Mouse (Mus musculus): Measurements from ENCODE around the gene Gm38655.

Gm38655 gene

GRCm38 (mm10) chr17:25175411-25175810 lies at the start of gene Gm38655:
Gene Gm38655 (minus strand): TSS chr17:25175471.
- DNase-seq (ENCODE audit: low spot score): peak; percentile 55

- no peak for DNase-seq (ENCODE audit: low spot score)
Observed at GRCm38 (mm10) chr17:25224586-25225222, 49.4 kb upstream of the Gm38655 start.

GRCm38 (mm10) chr17:25222951-25223601 lies 47.8 kb upstream of the Gm38655 start:
- peak; percentile 37 for DNase-seq (ENCODE audit: low spot score)

GRCm38 (mm10) chr17:25222504-25222940 lies 47.3 kb upstream of the Gm38655 start:
- peak; percentile 40 for DNase-seq (ENCODE audit: low spot score)

DNA sequence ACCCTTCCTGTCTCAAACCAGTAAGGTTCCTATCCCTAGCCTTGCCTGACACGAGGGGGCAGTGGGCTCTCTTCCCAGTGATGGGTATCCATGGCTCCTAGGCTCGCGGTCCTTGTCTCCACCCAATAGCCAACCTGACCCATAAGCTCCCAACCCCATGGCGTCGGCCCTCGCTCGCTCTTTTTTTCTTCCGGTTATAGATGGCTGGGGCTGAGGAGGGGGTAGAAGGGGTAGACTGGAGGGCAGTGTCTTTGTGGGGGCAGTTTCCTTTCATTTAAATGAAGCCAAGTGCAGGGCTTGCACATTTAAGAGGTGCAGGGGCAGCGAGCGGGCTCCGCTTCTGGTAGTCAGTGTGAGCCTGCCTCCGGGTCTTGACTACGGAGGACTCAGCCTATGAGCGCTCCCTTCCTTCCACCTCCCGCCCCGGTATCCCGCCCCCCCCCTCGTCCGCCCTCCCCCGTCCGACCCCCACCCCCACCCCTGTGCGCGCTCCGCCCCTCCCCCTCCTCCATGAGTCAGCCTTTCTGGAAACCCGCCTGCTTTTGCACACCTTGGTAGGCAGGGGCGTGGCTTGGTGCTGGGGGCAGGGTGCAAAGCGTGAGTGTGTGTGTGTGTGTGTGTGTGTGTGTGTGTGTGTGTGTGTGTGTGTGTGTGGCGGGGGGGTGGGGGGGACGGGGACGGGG lies 46.7 kb upstream of the Gm38655 start:
- peak; percentile 83 for DNase-seq (ENCODE audit: low spot score)

DNA sequence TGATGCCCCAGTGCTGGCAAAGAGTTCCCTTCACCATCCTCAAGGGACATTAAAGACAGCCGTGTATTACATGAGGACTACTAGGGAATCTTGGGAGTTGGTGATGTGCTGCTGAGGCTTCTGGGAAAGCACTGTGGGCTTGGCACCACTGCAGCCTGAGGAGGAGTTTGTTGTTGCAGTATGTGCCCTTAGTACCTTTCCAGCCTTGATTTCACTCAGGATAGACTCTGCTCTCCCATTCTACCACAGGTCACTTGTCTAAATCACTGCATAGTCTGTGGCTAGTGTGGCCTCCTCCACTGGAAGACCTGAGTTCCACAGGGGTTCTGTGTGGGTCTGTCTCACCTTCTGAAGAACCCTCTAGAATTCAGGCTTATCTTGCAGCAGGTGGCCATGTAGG lies 45.5 kb upstream of the Gm38655 start:
- no peak for DNase-seq (ENCODE audit: low spot score)

DNA sequence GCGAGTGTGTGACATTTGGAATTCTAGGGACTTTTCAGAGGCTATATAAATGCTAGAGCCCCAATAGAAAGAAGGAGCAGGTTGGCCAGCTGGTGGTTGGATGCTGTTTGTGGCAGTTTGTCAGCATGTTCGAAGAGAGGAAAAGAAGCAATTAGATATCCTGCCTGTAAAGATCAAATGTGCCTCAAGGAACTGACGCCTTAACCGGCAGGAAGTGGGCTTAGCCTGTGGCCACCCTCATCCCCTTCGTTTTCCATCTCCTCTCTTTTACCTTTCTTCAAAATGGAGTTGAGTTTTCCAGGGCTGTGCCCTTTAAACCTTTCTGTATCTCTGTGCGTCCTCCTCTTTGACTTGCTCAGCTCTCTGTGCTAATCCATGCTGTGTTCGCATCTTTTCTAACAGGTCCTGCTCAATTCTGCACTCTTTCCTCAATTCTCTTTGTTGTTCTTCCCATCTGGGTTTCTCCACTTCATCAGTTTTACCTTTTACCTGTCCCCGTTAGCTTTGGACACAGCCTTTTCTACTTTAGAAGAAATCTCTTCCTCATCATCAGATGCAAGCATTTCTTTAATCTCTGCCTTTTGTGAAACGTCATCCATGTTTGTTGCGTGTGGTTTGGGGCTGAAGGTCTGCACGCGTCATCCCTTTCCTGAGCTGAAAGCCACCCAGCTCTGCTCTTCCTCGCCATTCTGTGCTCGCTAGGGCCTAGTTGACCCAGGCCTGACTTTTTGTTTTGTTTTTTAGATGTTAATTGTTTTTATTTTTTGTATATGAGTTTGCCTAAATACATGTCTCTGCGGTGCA lies 44.4 kb upstream of the Gm38655 start:
- DNase-seq (ENCODE audit: low spot score): no peak

DNA sequence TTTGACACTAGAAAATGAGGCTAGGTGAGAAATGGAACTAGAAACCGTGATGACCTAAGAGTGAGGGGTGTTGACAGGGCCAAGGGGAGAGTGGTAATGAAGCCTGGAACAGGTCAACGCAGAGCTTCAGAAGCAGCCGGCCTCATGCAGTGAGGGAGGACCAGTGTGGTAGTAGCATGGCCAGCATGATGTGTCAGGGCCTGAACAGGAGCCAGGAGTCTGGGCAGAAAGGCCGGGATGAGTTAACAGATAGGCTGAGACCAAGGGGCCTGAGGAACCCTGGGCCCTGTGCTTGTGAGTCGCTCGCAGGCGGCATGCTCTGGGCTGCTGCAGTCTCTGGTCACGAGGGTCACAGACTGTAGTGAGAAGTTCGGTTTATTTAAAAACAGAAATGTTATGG lies 43.7 kb upstream of the Gm38655 start:
- DNase-seq (ENCODE audit: low spot score): peak; percentile 73

- DNase-seq (ENCODE audit: low spot score): no peak
Observed at GRCm38 (mm10) chr17:25215431-25215830, 40.2 kb upstream of the Gm38655 start.

GRCm38 (mm10) chr17:25211705-25212104 lies 36.4 kb upstream of the Gm38655 start:
- peak; percentile 66 for DNase-seq (ENCODE audit: low spot score)

GRCm38 (mm10) chr17:25210680-25211466 lies 35.6 kb upstream of the Gm38655 start:
- DNase-seq (ENCODE audit: low spot score): peak; percentile 68

- DNase-seq (ENCODE audit: low spot score): no peak
Observed at GRCm38 (mm10) chr17:25210006-25210405, 34.7 kb upstream of the Gm38655 start.

DNA sequence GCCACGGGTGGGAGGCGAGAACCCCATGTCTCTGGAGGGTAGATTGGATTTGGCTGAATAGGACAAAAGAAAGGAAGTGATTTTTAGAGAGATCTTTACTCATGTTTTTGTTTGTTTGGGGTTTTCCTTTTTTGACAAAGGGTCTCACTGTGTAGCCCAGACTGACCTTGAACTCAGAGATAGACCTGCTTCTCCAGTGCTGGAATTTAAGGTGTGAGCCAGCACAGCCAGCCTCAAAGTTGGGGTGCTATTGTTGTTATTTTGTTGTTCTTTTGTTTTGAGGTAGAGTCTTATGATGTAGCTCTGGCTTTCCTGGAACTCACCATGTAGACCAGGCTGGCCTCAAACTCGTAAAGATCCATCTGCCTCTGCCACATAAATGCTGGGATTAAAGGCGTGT lies 27.1 kb upstream of the Gm38655 start:
- DNase-seq (ENCODE audit: low spot score): no peak

DNA sequence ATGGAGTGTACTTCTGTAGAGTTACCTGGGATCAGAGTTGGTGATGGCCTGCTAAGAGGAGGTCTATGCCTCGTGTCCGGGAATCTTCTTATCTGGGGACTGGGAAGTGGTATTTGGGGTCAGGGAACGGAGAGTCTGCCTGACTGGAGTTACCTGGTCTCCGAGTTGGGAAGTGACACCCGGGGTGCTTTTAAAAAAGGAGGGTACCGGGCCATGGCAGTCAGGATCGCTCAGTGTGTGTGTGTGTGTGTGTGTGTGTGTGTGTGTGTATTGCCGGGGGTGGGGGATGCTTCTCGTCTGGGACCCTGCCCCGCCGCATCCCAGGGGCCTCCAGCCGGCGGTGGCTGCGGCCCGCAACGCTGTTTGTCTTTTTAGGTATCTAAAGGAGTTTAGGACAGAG lies 13.8 kb upstream of the Gm38655 start:
- DNase-seq (ENCODE audit: low spot score): no peak

GRCm38 (mm10) chr17:25188150-25189031 lies 13.1 kb upstream of the Gm38655 start, which contains the start of gene Unkl:
Gene Unkl (plus strand): TSS chr17:25188397.
- DNase-seq (ENCODE audit: low spot score): peak; percentile 81

DNA sequence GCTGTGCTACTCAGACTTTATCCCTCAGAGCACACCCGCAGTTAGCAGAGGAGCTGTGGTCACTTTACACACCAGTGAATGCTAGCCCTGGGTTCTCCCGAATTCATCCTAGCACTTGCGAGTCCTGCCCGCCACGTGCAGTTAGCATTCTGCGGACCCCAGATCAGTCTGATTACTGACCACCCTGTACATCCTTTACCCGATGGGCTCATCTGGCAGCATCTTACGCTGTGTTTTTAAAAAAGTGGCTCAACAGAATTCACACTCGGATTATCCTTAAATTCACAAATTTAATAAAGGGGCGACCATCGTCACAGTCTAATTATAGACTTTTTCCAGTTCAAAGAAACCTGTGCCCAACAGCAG lies 12.5 kb upstream of the Gm38655 start:
- DNase-seq (ENCODE audit: low spot score): no peak

DNA sequence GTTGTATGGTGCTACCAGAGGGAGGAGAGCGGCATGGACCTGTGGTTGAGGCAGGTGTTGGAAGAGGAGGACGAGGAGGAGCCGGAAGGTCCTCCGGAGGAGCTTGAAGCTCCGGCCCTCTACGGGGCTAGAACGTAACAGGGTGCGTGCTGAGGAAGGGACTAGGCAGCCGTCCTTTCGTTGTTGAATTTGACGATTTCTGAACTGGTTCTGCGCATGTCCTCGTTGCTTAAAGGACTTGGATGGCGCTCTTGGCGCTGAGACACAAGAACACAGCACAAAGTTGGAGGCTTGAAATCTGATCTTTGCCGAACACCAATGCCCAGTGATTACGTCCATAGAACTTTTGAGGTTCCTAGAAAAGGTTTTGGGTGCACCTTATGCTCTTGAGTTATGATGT lies 9.7 kb upstream of the Gm38655 start:
- peak; percentile 50 for DNase-seq (ENCODE audit: low spot score)

- DNase-seq (ENCODE audit: low spot score): peak; percentile 99
Observed at GRCm38 (mm10) chr17:25184129-25184691, 8.9 kb upstream of the Gm38655 start, which contains the start of gene BC003965. Gene BC003965 (plus strand): TSS chr17:25184554.

GRCm38 (mm10) chr17:25183232-25183631 lies 8.0 kb upstream of the Gm38655 start:
- DNase-seq (ENCODE audit: low spot score): peak; percentile 50

DNA sequence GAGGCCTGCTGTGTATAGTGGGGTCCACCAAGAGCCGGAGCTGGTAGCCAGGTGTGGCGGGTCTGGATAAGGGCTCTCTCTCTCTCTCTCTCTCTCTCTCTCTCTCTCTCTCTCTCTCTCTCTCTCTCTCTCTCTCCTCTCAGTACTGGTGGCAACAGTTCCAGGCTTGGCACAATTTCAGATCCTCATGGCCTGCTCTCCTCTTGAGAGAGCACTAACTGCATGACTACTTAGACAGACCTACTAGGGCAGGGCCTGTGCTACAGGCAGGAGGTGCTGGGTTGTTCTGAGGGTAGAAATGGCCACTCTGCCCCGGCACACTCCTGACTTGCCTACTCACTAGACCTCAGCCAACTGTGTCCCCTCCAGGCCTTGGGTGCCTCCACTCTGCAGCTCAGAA lies 2.7 kb downstream of the Gm38655 start:
- DNase-seq (ENCODE audit: low spot score): no peak
